Mouse (Mus musculus): Measurements from ENCODE around the gene Olfr736. TPM values are rescaled to one million over a fixed set of nuclear protein-coding genes. Genes with fewer than 3 reads are reported as not detected.

Gene Olfr736
- total RNA-seq (2021): not detected
- long read RNA-seq, experiment 1: 0 reads
- long read RNA-seq, experiment 2: 0 reads

DNA sequence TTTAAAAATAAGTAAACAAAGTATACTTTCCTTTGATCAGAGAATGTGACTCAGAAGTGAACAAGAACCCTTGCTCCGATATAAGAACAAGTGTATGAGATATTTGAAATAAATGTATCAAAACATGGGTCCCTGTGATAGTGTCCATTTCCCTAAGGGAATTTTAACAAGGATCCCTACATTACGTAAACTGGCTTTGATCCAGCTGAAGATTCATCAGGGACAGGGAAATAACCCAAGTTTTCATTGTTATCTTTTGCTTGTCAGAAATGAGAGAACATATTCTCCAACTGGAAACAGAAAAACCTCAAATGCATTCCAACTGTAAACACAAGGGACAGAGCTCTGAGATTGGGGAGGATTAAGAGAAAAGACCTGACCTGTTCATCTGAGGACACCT, at the start of gene Olfr736:
Gene Olfr736 (plus strand): TSS at position 301 of the 400 bp plus-strand sequence.
- no peak for DNase-seq

DNA sequence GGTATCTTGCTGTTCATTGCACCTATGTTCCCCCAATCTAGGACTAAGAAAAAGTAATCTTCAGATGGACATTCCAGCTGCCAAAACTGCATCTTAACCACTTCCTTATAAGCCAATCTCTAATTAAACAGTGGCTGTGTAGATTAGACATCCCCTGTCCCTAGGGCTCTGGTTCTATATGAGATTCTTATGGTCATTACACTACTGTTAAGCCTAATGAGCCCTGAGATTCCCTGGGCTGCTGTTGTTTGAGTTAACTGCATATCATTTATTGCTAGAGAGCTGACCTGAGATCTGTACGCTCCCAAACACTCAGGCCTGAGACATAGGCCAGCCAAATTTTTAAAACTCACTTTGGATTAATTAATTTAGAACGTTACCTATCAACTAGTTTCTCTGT, 32.2 kb upstream of the Olfr736 start, which contains the start of gene Olfr735:
Gene Olfr735 (minus strand): TSS at position 77 of the 400 bp plus-strand sequence.
- DNase-seq: no peak

DNA sequence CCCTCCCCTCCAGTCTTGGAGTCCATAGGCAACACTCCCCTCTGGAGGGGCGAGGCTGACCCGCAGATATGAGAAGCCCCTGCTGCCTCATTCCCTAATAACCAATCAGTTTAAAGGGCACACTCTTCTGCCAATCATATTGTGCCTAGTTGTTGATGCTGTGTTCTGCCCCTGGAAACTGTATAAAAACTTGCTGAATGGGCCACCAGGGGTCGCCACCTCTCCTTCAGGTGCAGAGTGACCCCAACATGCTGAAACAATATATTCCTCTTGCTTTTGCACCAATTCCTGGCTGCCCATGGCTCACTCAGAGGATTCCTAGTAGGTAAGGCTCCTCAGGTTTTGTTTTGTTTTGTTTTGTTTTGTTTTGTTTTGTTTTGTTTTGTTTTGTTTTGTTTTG, 28.5 kb upstream of the Olfr736 start:
- peak; percentile 39 for DNase-seq

DNA sequence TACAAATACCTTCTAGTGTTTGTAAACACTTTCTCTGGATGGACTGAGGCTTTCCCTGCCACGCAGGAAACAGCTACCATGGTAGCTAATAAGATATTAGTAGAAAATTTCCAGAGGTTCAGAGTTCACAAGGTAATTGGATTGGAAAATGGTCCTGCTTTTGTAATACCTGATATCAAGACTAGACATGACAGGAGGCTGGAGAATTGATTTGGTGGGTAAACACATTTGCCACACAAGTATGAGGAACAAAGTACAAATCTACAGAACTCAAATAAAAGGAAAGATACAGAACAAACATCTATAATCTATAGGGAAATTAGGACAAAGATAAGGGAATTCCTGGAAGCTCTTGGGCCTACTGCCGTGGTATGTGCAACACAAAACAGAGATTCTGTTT, 24.2 kb upstream of the Olfr736 start:
- DNase-seq: no peak

DNA sequence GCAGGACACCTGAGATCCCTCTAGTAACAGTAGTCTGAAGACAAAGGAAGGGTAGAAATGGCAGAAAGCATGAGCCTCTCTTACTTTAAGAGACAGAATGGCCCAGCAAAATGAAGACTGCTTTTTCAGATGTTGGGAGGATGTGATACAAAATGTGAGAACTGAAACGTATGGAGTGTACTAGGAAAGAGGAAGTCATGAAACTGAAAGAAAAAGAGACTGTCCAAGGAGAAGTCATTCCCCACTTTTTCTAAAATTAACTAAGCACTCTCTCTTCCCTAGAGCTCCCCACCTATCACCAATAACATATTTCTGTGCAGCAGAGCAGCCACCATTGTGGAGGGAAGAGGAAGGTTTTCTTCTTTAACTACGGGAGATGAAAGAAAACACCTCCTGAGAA, 23.4 kb upstream of the Olfr736 start, which contains the start of gene Tlr11:
Gene Tlr11 (plus strand): TSS at position 322 of the 400 bp plus-strand sequence.
- no peak for DNase-seq

DNA sequence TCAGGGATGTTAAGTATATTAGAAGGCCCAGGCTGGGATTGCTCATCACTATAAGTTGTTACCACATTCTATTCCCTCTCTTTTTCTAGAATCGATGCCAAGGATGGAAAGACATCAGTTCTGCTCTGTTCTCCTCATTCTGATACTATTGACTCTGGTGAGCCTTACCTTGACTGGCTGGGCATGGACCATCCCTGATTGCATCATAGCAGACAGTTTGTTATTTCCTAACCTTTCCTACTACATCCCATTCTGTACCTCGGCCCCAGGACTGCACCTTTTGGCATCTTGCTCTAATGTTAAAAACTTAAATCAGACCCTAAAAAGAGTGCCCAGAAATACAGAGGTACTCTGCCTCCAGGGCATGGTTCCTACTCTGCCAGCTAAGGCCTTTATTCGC, 20.5 kb upstream of the Olfr736 start:
- no peak for DNase-seq

DNA sequence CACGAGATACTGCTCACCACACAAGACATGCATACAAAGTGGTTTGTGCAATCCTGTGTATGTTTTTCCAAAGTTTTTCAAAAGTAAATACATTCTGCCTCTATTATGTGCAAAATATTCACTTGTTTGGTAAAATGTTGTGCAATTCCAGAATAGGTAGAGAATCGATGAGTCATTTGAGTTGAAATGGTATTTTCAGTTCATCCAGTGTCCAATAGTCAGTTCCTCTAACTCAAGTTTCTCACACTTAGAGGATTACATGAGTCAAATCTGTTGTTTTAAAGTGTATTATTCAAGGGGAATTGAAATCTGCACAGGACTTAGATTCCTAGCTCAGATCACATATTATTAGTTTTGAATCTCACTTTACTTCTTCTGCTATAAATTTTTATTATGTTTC, 17.4 kb upstream of the Olfr736 start:
- no peak for DNase-seq

DNA sequence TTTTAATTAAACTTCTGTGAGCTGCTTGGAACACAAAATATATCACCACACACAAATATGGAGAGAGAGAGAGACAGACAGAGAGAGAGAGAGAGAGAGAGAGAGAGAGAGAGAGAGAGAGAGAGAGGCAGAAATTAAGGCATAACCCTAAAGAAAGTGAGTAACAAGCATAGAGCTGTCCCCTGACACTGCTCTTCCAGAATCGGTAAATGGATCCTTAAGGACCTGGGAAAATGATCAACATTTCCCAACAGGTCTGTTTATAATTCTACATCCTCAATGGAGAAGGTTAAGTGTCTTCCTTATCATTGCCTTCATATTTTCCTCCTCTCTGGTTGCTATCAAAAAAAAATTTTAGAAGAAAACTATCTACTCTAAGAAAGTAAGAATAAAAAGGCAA, 26.3 kb downstream of the Olfr736 start, which contains the start of gene Olfr738:
Gene Olfr738 (plus strand): TSS at position 301 of the 400 bp plus-strand sequence.
- no peak for DNase-seq

DNA sequence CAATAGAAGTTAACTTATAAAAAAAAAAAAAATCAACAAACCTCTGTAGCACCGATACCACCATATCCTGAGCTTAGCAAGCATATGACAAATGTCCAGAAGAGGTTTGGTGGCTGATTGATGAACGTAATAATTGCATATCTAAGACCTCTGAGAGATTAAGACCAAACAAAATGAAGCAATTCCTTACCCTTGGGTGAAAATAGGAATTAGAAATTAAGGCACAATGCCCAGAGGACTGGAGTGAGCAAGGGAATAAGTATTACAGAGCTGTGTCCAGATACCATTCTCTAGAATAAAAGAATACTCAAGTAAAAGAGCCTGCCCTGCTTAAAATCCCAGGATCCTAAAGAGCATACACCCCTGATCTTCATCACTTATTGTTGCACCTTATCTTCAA, 37.4 kb downstream of the Olfr736 start, which contains the start of gene Olfr739:
Gene Olfr739 (plus strand): TSS at position 301 of the 400 bp plus-strand sequence.
- DNase-seq: no peak

Other genes starting within 250 kb of the Olfr736 start
- not detected for gene Olfr728, start 238.5 kb upstream of the Olfr736 start, total RNA-seq (2021)
- not detected for gene Olfr729, start 228.3 kb upstream of the Olfr736 start, total RNA-seq (2021)
- not detected for gene Olfr730, start 193.0 kb upstream of the Olfr736 start, total RNA-seq (2021)
- not detected for gene Olfr731, start 139.3 kb upstream of the Olfr736 start, total RNA-seq (2021)
- not detected for gene Olfr732, start 97.0 kb upstream of the Olfr736 start, total RNA-seq (2021)
- gene Olfr733, start 79.6 kb upstream of the Olfr736 start, total RNA-seq (2021): not detected
- not detected for gene Olfr734, start 54.4 kb upstream of the Olfr736 start, total RNA-seq (2021)
- not detected for gene Olfr735, start 32.3 kb upstream of the Olfr736 start, total RNA-seq (2021)
- gene Tlr11, start 23.2 kb upstream of the Olfr736 start, total RNA-seq (2021): under 1 TPM; 0.30 to 0.51 TPM
- gene Olfr738, start 26.4 kb downstream of the Olfr736 start, total RNA-seq (2021): not detected
- not detected for gene Olfr739, start 37.5 kb downstream of the Olfr736 start, total RNA-seq (2021)
- not detected for gene Olfr740, start 64.4 kb downstream of the Olfr736 start, total RNA-seq (2021)
- gene Olfr741, start 91.6 kb downstream of the Olfr736 start, total RNA-seq (2021): not detected
- gene Olfr742, start 122.4 kb downstream of the Olfr736 start, total RNA-seq (2021): not detected
- not detected for gene Olfr743, start 140.7 kb downstream of the Olfr736 start, total RNA-seq (2021)
- gene Olfr744, start 233.7 kb downstream of the Olfr736 start, total RNA-seq (2021): not detected

Measured in adrenal gland, postnatal 10 days (tissue).